Mouse (Mus musculus): Measurements from ENCODE around the gene Izumo2.
"Not testable (repeated sequence)": the region's sequence is repeated elsewhere in the genome, so short reads cannot be mapped to it uniquely, and the experiment has no call there.

The Izumo2 gene

GRCm38 (mm10) chr7:44701921-44702320 is 6.6 kb upstream of the Izumo2 start:
- peak; percentile 43 for DNase-seq

- DNase-seq: no peak
These were observed 5.6 kb upstream of the Izumo2 start for GRCm38 (mm10) chr7:44702985-44703384.

GRCm38 (mm10) chr7:44704363-44704762 is 4.2 kb upstream of the Izumo2 start:
- peak; percentile 66 for DNase-seq

GRCm38 (mm10) chr7:44705086-44705485 is 3.5 kb upstream of the Izumo2 start:
- no peak for DNase-seq

GRCm38 (mm10) chr7:44706322-44706721 is 2.2 kb upstream of the Izumo2 start:
- DNase-seq: no peak

GRCm38 (mm10) chr7:44707169-44707675 is 1.3 kb upstream of the Izumo2 start:
- no peak for DNase-seq

- DNase-seq: not testable (repeated sequence)
These were observed 449 bp upstream of the Izumo2 start for GRCm38 (mm10) chr7:44708093-44708492.

GRCm38 (mm10) chr7:44709881-44710280 is 1.3 kb downstream of the Izumo2 start:
- DNase-seq: no peak

- no peak for DNase-seq
These were observed 13.5 kb downstream of the Izumo2 start for GRCm38 (mm10) chr7:44722058-44722457.

GRCm38 (mm10) chr7:44724316-44724715 is 15.8 kb downstream of the Izumo2 start:
- DNase-seq: no peak

- no peak for DNase-seq
These were observed 17.8 kb downstream of the Izumo2 start for GRCm38 (mm10) chr7:44726343-44726742.

GRCm38 (mm10) chr7:44727151-44727550 is 18.6 kb downstream of the Izumo2 start:
- no peak for DNase-seq

- no peak for DNase-seq
These were observed 19.8 kb downstream of the Izumo2 start for GRCm38 (mm10) chr7:44728082-44728975.

- DNase-seq: no peak
These were observed 25.2 kb downstream of the Izumo2 start for GRCm38 (mm10) chr7:44733723-44734122.

GRCm38 (mm10) chr7:44741361-44741760 is 32.8 kb downstream of the Izumo2 start:
- DNase-seq: no peak

GRCm38 (mm10) chr7:44744270-44744669 is 35.7 kb downstream of the Izumo2 start:
- no peak for DNase-seq

GRCm38 (mm10) chr7:44745076-44745475 is 36.5 kb downstream of the Izumo2 start:
- peak; percentile 72 for DNase-seq

- DNase-seq: no peak
These were observed 38.6 kb downstream of the Izumo2 start for GRCm38 (mm10) chr7:44747115-44747514.

GRCm38 (mm10) chr7:44748101-44749044 is 39.8 kb downstream of the Izumo2 start, which contains the start of gene Vrk3:
TSS of gene Vrk3 (plus strand) at chr7:44748413.
- DNase-seq: peak; percentile 99

GRCm38 (mm10) chr7:44750950-44751349 is 42.4 kb downstream of the Izumo2 start, which contains the start of gene Zfp473:
TSS of gene Zfp473 (minus strand) at chr7:44751050.
- not testable (repeated sequence) for DNase-seq

- DNase-seq: no peak
These were observed 48.6 kb downstream of the Izumo2 start for GRCm38 (mm10) chr7:44757164-44757563.

- DNase-seq: no peak
These were observed 51.8 kb downstream of the Izumo2 start for GRCm38 (mm10) chr7:44760366-44760765.

- no peak for DNase-seq
These were observed 59.6 kb downstream of the Izumo2 start for GRCm38 (mm10) chr7:44768129-44768528.
